Mouse (Mus musculus): ENCODE results near the gene Phlpp1.

Gene Phlpp1

GRCm38 (mm10) chr1:106400900-106401634 lies 229.5 kb downstream of the Phlpp1 start:
- peak; percentile 72 for DNase-seq

DNA sequence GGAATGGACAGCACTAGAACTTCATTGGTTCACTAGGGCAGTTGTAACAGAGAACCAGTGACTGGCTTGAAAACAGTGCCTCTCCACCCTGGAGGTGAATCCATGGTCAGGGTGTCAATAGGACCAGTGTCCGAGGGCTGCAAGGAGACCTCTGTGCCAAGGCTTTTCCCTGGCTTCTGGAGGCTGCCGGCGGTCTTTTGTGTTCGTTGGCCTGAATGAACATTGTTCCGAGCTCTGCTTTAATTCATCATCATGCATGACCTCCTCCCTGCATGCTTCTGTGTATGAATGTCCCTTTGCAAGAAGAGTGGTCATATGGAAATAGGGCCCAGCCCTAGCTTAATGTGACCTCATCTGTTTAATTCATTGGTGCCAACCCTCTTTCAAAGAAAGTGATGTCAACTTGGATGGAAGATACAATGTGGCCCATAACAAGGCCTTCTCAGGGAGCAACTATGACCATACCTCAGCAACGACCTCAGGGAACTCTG lies 231.5 kb downstream of the Phlpp1 start:
- DNase-seq = no peak

DNA sequence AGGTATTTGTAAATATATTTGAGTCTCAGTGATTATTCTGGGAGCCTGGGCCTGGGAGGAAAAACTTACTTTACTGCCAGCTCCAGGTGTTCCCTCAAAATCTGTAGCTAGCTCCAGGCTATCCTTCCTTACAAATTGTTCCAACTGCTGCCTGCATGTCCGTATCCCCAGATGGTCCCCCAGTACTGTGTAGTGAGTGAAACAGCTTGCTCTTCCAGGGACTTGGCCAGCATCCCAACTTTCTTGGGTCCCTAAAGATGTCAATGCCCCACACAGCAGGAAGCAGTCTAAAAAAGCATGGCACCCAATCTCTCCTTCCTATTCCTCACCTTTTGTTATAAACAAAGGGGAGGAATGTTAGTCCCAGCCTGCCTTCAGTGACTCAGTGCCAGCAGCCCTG lies 235.3 kb downstream of the Phlpp1 start:
- no peak for DNase-seq

GRCm38 (mm10) chr1:106407963-106408440 lies 236.4 kb downstream of the Phlpp1 start:
- peak; percentile 71 for DNase-seq

GRCm38 (mm10) chr1:106410858-106411257 lies 239.3 kb downstream of the Phlpp1 start:
- DNase-seq = no peak

GRCm38 (mm10) chr1:106425128-106425936 lies 253.8 kb downstream of the Phlpp1 start:
- peak; percentile 56 for DNase-seq

- DNase-seq = no peak
These were observed 256.6 kb downstream of the Phlpp1 start for GRCm38 (mm10) chr1:106428170-106428569.

DNA sequence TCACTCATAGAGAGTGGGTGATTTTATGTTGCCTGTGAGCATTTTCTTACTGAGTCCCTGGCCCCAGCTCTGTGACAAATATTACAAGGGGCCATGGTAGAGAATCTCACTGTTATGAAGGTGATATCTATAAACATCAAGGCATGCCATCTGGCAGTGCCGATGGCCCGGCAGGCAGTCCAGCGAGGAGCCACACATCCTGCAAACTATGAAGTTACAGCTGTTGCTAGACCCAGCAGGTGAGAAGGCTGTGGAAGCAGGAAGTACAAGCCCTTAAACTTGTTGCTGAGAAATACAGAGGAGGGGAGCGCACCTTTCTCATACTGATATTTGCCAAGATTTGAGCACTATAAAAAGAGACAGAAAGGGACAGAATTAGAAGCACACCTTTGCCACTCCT lies 257.0 kb downstream of the Phlpp1 start:
- DNase-seq = no peak

DNA sequence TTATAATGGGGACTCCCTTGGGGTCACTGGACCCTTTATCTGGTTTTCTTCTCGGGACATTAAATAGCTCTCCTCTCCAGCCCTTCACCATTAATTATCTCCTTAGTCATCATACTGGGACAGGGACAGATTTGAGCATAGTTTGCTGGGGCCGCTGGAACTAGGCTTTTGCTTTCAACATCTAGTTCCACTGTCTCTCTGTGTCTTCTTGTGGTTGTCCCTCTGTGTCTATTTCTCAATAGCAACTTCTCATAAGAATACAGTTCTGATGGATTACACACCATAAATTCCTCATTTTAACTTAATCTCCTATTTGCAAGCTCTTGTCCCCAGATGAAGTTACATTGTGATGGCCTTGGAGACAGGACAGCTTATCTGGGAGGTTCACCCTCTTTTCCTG lies 262.0 kb downstream of the Phlpp1 start:
- DNase-seq = no peak
